Mouse (Mus musculus) cerebellum, postnatal 25 days (tissue): ENCODE measurements at regions not wholly inside any gene's neighbourhood (a gene's known extent, or its start where the extent isn't known, plus 50 kb on each side); places are given as distances from the start of the nearest gene placed in this dataset.

ENCODE experiments used
- DNase-seq, 2 experiments: peaks; one replicate each; pipeline ENCODE4 v3.0.0; 2021; ENCODE audit warnings: mixed read lengths in 2 of 2

DNA sequence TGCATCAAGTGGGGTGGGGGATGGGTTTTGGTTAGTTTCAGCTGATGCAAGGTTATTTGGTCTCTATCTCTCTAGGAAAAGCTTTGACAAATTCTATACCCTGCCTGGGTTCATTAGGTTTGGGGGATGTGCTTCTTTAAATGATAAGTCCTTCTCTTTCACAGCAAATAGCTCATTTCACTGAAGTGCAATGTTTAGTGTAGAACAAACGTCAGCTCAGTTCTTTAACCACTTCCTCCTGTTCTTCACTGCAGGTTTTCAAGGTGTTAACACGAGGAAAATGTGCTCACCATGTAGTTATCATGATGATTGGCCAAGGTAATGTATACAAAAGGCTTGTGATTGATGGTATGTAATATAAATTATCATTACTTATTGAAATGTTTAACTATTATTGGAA, 659.5 kb upstream of the A1bg start:
- no peak for DNase-seq

DNA sequence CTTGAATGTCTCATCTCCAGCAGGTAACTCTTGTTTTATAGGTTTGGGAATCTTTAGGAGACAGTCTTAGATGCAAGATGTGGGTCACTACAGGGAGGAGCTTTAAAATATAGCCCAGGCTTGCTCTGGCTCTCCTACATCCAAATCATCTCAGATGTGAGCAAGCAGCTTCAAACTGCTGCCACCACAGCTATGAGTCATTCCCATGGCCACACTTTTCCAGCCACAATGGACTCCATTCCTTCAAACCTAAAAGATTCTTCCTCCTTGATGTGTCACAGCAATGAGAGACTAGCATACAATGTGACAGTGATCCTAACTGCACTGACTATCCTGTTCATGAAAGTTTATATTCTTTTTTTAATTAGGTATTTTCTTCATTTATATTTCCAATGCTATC, 640.5 kb upstream of the A1bg start:
- DNase-seq: no peak

DNA sequence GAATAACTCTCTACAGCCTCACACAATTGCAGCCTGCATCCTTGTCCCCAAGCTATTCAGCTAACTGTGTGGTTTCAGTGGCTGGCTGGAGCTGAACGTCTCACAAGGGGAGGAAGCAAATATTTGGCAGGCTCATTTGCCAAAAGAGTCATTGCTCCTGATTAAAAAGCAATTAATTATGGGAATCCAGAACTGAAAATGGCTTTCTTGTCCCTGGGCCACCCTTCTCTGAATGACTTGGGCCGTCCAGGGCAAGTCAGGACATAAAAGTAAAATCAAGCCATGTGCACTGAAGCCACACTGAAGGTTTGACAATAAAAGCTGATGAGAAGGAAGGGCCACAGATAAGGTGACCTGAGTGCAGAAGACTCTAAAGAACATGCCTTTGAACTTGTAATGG, 639.4 kb upstream of the A1bg start:
- no peak for DNase-seq

DNA sequence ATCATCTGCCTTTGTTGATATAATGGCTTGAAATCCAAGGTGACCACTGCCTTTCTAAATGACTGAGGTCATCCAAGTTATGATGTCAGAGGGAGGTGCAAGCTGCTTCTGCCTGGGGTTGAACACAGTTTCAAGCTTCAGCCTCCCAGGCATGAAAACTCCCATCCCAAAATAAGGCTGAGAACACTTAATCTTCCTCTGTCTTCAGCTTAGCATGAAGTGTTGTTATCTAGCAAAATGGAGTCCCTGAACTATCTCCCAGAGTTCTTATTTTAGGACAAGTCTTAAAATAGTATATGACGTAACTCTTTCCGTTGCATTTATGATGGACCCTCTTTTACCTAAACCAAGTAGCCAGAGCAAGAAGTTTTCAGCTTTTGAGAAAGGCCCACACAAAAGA, 631.1 kb upstream of the A1bg start:
- no peak for DNase-seq

GRCm38 (mm10) chr15:61553081-61553680, 630.4 kb upstream of the A1bg start:
- DNase-seq: no peak

GRCm38 (mm10) chr15:61551206-61551605, 628.4 kb upstream of the A1bg start:
- no peak for DNase-seq

DNA sequence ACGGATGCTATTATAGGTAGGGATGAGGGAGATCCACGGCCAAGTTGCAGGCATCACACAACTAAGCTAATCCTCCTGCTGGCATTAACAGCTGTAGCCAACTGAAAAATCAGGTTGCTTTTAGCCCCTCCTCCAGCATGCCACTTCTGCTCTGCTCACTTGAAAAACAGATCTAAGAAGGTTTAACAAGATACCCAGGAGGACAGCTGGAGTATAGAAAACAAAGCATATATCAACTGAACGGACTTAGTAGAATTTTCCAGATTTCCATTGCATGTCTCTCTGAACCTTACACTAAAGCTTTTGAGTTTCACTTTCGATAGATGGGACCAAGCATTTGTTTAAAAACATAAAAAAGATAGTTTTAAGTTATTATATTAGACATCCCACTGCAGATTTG, 625.6 kb upstream of the A1bg start:
- DNase-seq: no peak

DNA sequence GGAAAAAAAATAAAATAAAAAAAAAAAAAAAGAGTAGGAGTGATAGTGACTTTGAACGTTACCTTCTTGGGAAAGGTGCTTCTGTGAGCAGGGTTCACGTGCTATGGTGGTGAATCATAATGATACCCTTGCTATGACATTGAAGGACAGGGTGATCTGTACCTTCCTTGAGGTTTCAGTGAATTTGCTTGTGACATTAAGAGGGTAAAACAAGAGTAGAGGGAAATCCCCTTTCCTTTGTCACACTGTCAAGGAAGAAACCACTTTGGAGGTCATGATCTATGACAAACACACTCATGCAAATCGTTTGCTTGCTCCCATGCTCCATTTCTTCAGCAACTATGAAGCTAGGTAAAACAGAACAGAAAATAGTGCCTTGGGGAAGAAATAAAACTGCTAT, 623.8 kb upstream of the A1bg start:
- no peak for DNase-seq

DNA sequence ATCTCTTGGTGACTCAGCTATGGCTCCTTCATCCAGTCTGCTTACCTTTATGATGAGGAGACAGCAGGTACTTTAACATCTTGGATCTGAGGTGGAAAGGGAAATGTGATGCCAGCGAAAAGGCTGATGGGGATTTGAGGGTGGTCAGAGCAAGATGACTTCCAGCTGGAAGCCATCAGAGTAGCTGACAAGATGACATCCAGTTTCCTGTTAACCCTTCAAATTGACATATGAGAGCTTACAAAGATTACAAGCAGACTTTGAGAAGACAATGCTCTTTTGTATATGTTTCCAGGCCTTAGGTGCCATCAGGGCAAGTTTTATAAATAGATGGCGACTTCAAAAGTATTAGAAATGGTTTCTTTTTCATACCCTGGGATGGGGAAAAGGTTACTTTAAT, 621.3 kb upstream of the A1bg start:
- no peak for DNase-seq

DNA sequence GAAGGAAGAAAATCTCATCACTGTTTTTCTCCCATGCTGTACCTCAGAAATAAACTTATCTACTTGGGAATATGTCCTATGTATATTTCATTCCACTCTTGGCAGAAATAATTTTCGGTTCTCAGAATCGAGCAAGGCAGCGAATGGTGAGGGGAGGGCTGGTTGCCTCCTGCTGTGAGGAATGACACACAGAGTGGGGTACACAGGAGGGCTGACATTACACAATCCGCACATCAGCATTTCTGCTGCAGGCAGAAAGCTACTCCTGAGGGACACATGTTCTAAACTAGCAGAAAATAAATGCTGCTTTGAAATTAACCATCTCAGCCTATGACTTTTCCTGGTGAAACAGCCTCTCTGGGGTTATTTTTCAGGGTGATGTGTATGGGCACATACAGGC, 618.8 kb upstream of the A1bg start:
- DNase-seq: no peak

DNA sequence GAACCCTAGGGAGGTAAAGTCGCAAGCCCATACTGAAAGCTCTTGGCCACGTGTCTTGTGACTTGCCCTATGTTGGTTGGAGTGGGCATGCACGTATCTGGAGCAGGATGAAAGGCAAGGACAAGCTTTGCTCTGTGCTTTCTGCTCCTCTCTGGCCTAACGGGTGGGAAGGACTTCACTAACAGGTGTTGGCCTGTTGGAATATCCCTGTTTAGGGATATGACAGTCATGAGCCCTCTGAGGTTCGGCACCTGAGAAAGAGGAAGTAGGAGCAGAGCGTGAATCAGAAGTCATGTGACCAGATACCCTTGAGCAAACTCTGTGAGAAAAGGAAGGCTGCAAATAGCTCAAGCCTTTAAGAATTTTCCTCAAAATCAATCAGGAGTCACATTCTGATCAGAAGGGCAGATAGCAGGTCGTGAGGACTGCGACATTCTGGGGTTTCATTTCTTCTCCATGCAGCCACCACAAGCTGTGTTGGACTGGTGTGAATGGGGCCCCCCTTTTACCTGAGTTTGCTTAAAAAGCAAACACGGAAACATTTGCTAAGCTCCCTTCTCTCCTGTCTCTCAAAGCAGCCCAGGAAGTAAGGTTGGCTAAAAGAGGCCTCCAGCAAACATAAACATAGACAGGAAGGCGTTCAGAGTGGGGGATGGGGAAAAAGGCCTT, 618.1 kb upstream of the A1bg start:
- no peak for DNase-seq

DNA sequence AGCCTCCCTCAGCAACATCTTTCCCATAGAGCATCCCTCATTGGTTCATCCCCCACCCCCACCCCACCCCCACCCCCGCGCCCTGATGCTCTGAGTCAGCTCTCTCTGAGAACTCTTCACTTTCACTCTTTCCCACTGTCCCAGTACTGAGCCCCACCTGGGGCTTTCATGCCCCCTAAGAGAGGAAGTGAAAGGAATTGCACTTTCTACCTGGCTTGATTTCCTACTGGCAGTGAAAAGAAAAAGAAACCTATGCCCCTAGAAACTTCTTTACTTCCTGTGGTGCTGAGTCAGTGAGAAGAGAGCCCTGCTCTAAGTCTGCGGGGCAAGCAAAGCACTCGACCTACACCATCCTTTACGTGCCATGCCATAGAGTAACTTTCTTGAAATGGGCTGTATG, 616.1 kb upstream of the A1bg start:
- DNase-seq: no peak

- DNase-seq: no peak
Observed at GRCm38 (mm10) chr15:61538169-61538755, 615.5 kb upstream of the A1bg start.

- no peak for DNase-seq
Observed at GRCm38 (mm10) chr15:61536332-61536716, 613.5 kb upstream of the A1bg start.

- DNase-seq: no peak
Observed at GRCm38 (mm10) chr15:61535644-61536331, 613.0 kb upstream of the A1bg start.

- DNase-seq: no peak
Observed at GRCm38 (mm10) chr15:61535180-61535579, 612.4 kb upstream of the A1bg start.

DNA sequence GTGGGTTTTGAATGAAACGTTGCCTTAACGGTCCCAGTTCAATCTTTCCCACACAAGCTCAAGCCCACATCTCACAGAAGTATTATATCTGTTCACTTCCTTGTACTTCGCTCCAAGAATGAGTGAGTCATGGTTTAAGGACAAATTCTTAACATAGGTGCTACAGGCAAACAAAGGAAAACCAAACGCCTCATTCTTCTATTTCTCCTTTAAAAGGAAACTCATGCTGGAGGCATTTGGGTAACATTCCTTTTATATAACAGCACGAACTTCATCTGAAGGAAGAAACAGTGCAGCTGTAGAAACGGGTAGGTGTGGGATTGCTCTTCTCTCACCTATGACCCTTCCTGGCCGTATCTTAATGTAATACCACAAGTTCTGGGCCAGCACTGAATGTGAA, 610.0 kb upstream of the A1bg start:
- DNase-seq: no peak

GRCm38 (mm10) chr15:61532040-61532439, 609.2 kb upstream of the A1bg start:
- no peak for DNase-seq

- DNase-seq: peak in 1 of 2 experiments; percentile 18
Observed at GRCm38 (mm10) chr15:61523036-61523435, 600.2 kb upstream of the A1bg start.

- DNase-seq: no peak
Observed at GRCm38 (mm10) chr15:61517265-61517664, 594.5 kb upstream of the A1bg start.

- no peak for DNase-seq
Observed at GRCm38 (mm10) chr15:61514324-61514723, 591.5 kb upstream of the A1bg start.

DNA sequence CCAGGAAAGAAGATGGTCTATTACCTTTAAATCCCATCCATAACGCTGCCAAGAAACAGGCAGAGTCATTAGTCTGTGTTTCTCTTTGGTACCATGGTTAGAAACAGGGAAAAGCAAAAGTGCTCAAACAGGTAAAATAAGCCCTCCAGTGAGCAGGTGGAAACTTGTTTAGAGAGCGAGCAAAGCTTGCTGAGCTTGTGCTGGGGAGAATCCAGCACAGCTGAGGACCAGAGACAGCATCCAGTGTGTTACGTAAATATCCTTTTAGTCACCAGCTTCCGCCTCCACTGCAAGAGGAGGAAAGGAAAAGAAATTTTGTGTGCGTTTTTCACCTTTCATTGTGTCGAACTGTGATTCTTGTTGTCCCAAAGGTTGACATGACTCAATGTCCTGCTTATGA, 586.0 kb upstream of the A1bg start:
- no peak for DNase-seq

DNA sequence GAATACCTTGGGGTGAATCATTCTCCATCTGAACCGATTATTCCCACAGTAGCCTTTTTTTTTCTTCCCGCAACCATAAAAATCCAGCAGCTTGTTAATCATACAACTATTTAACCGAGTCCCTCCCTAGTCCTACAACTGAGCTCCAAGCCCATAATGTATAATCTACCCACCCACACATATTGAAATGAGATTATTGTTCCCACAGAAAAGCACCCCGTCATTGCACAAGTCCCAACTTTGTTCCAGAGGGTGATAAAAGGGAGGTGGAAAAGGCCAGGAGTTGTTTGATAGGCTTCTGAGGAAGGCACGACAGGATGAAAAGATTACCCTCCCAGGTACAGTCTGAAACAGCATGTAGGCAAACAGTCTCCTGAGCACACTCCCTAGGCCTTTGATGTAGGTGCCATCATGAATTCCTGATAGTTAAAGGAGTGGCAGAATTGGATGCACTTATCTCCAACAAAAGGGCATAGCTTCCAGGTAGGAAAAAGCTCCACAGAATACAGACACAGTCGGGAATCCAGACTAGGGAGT, 583.6 kb upstream of the A1bg start:
- no peak for DNase-seq

GRCm38 (mm10) chr15:61503436-61503835, 580.6 kb upstream of the A1bg start:
- peak in 1 of 2 experiments; percentile 16 for DNase-seq
